Mouse (Mus musculus): ENCODE data around the gene Rasgrp1. TPM values are rescaled to one million over a fixed set of nuclear protein-coding genes. Genes with fewer than 3 reads are reported as not detected.
A peak's percentile ranks its signal among the peaks of the same experiment; 100 is the strongest.

The Rasgrp1 gene
- 2.0 and 4.8 TPM in 2 replicates for polyA plus RNA-seq (2015; fragmentation: Nextera tagmentation; extraction: Ambion mirVana)

GRCm38 (mm10) chr2:117342547-117343239, at the start of gene Rasgrp1:
Rasgrp1 (minus strand) TSS chr2:117343001.
- Histone ChIP-seq H3K4me1 (ENCODE audit: control insufficient read depth, insufficient read depth, low read length) (peaks cover 8% of the 10 kb centered on the region), H3K4me2 (ENCODE audit: low read depth, low read length) (peak within 1 kb of the TSS; percentile 94), H3K9me3 (replicated peaks; ENCODE audit: control insufficient read depth, low read length) (no peaks in the 10 kb centered on the region), H3K4me3 (ENCODE audit: low read length) (peak within 1 kb of the TSS; percentile 62), H3K9ac (ENCODE audit: low read length) (peak within 1 kb of the TSS; percentile 69), H3K27ac (ENCODE audit: low read length) (no peak within 1 kb of the TSS), H3K36me3 (ENCODE audit: control insufficient read depth, insufficient read depth) (no peaks in the 10 kb centered on the region), H3K27me3 (ENCODE audit: control insufficient read depth, insufficient read depth, low read length) (peaks cover 22% of the 10 kb centered on the region)
- peak; percentile 57 for ATAC-seq (replicated peaks; ENCODE audit: extremely low read depth, insufficient read depth, low FRiP score)
- WGBS, result 2% methylated on average over 56 of the region's 56 CpGs

GRCm38 (mm10) chr2:117389925-117390892, 47.4 kb upstream of the Rasgrp1 start:
- Histone ChIP-seq H3K27ac (ENCODE audit: low read length) (no peak overlapping the region), H3K9ac (ENCODE audit: low read length) (no peak overlapping the region), H3K4me2 (ENCODE audit: low read depth, low read length) (0 out of 2 replicates have a peak overlapping the region, but pooled peaks have one; percentile 3), H3K9me3 (replicated peaks; ENCODE audit: control insufficient read depth, low read length) (no peaks in the 10 kb centered on the region), H3K36me3 (ENCODE audit: control insufficient read depth, insufficient read depth) (no peaks in the 10 kb centered on the region), H3K4me1 (ENCODE audit: control insufficient read depth, insufficient read depth, low read length) (peaks cover 21% of the 10 kb centered on the region), H3K27me3 (ENCODE audit: control insufficient read depth, insufficient read depth, low read length) (no peaks in the 10 kb centered on the region), H3K4me3 (ENCODE audit: low read length) (no peak overlapping the region)
- WGBS, result 40% methylated on average over 17 of the region's 17 CpGs
- ATAC-seq (replicated peaks; ENCODE audit: extremely low read depth, insufficient read depth, low FRiP score), result no peak

GRCm38 (mm10) chr2:117389460-117389859, 46.7 kb upstream of the Rasgrp1 start:
- Histone ChIP-seq H3K27me3 (ENCODE audit: control insufficient read depth, insufficient read depth, low read length) (no peaks in the 10 kb centered on the region), H3K27ac (ENCODE audit: low read length) (no peak overlapping the region), H3K9ac (ENCODE audit: low read length) (no peak overlapping the region), H3K4me2 (ENCODE audit: low read depth, low read length) (no peak overlapping the region), H3K9me3 (replicated peaks; ENCODE audit: control insufficient read depth, low read length) (no peaks in the 10 kb centered on the region), H3K4me1 (ENCODE audit: control insufficient read depth, insufficient read depth, low read length) (peaks cover 21% of the 10 kb centered on the region), H3K4me3 (ENCODE audit: low read length) (no peak overlapping the region), H3K36me3 (ENCODE audit: control insufficient read depth, insufficient read depth) (no peaks in the 10 kb centered on the region)
- no peak for ATAC-seq (replicated peaks; ENCODE audit: extremely low read depth, insufficient read depth, low FRiP score)
- WGBS, result 74% methylated on average over 3 of the region's 3 CpGs

- H3K4me2 ChIP-seq (ENCODE audit: low read depth, low read length), result no peak overlapping the region
- WGBS, result 91% methylated on average over 4 of the region's 4 CpGs
- no peak overlapping the region for H3K27ac ChIP-seq (ENCODE audit: low read length)
- H3K27me3 ChIP-seq (ENCODE audit: control insufficient read depth, insufficient read depth, low read length), result no peaks in the 10 kb centered on the region
- H3K9me3 ChIP-seq (replicated peaks; ENCODE audit: control insufficient read depth, low read length), result no peaks in the 10 kb centered on the region
- no peak overlapping the region for H3K4me3 ChIP-seq (ENCODE audit: low read length)
- peaks cover 21% of the 10 kb centered on the region for H3K4me1 ChIP-seq (ENCODE audit: control insufficient read depth, insufficient read depth, low read length)
- no peak overlapping the region for H3K9ac ChIP-seq (ENCODE audit: low read length)
- no peak for ATAC-seq (replicated peaks; ENCODE audit: extremely low read depth, insufficient read depth, low FRiP score)
- no peaks in the 10 kb centered on the region for H3K36me3 ChIP-seq (ENCODE audit: control insufficient read depth, insufficient read depth)
Measured at GRCm38 (mm10) chr2:117388121-117388520, 45.3 kb upstream of the Rasgrp1 start.

- no peak overlapping the region for H3K27ac ChIP-seq (ENCODE audit: low read length)
Measured at GRCm38 (mm10) chr2:117386981-117387705, 44.3 kb upstream of the Rasgrp1 start.

GRCm38 (mm10) chr2:117386036-117386590, 43.3 kb upstream of the Rasgrp1 start:
- H3K4me3 ChIP-seq (ENCODE audit: low read length), result no peak overlapping the region
- H3K27me3 ChIP-seq (ENCODE audit: control insufficient read depth, insufficient read depth, low read length), result no peaks in the 10 kb centered on the region
- H3K9me3 ChIP-seq (replicated peaks; ENCODE audit: control insufficient read depth, low read length), result no peaks in the 10 kb centered on the region
- H3K4me1 ChIP-seq (ENCODE audit: control insufficient read depth, insufficient read depth, low read length), result peaks cover 24% of the 10 kb centered on the region
- H3K27ac ChIP-seq (ENCODE audit: low read length), result peak overlapping the region; percentile 39; the same call in 1 of the 2 replicates
- H3K4me2 ChIP-seq (ENCODE audit: low read depth, low read length), result peak overlapping the region; percentile 34; the same call in 1 of the 2 replicates
- 20% methylated on average over 7 of the region's 7 CpGs for WGBS
- ATAC-seq (replicated peaks; ENCODE audit: extremely low read depth, insufficient read depth, low FRiP score), result peak; percentile 45; the same call in 1 of the 2 replicates
- H3K9ac ChIP-seq (ENCODE audit: low read length), result no peak overlapping the region
- no peaks in the 10 kb centered on the region for H3K36me3 ChIP-seq (ENCODE audit: control insufficient read depth, insufficient read depth)

More at GRCm38 (mm10) chr2:117386981-117387705, 44.3 kb upstream of the Rasgrp1 start:
- 88% methylated on average over 12 of the region's 12 CpGs for WGBS
- Histone ChIP-seq H3K4me2 (ENCODE audit: low read depth, low read length) (no peak overlapping the region), H3K4me1 (ENCODE audit: control insufficient read depth, insufficient read depth, low read length) (peaks cover 21% of the 10 kb centered on the region), H3K9me3 (replicated peaks; ENCODE audit: control insufficient read depth, low read length) (no peaks in the 10 kb centered on the region), H3K36me3 (ENCODE audit: control insufficient read depth, insufficient read depth) (no peaks in the 10 kb centered on the region), H3K4me3 (ENCODE audit: low read length) (no peak overlapping the region), H3K9ac (ENCODE audit: low read length) (no peak overlapping the region), H3K27me3 (ENCODE audit: control insufficient read depth, insufficient read depth, low read length) (no peaks in the 10 kb centered on the region)
- no peak for ATAC-seq (replicated peaks; ENCODE audit: extremely low read depth, insufficient read depth, low FRiP score)

- WGBS, result 35% methylated on average over 3 of the region's 3 CpGs
- Histone ChIP-seq H3K9me3 (replicated peaks; ENCODE audit: control insufficient read depth, low read length) (no peaks in the 10 kb centered on the region), H3K4me1 (ENCODE audit: control insufficient read depth, insufficient read depth, low read length) (peaks cover 13% of the 10 kb centered on the region), H3K9ac (ENCODE audit: low read length) (no peak overlapping the region), H3K4me2 (ENCODE audit: low read depth, low read length) (no peak overlapping the region), H3K4me3 (ENCODE audit: low read length) (no peak overlapping the region), H3K36me3 (ENCODE audit: control insufficient read depth, insufficient read depth) (no peaks in the 10 kb centered on the region), H3K27ac (ENCODE audit: low read length) (no peak overlapping the region), H3K27me3 (ENCODE audit: control insufficient read depth, insufficient read depth, low read length) (no peaks in the 10 kb centered on the region)
- no peak for ATAC-seq (replicated peaks; ENCODE audit: extremely low read depth, insufficient read depth, low FRiP score)
Measured at GRCm38 (mm10) chr2:117381314-117381713, 38.5 kb upstream of the Rasgrp1 start.

- WGBS, result 38% methylated on average over 2 of the region's 2 CpGs
- Histone ChIP-seq H3K9ac (ENCODE audit: low read length) (no peak overlapping the region), H3K4me3 (ENCODE audit: low read length) (no peak overlapping the region), H3K36me3 (ENCODE audit: control insufficient read depth, insufficient read depth) (no peaks in the 10 kb centered on the region), H3K9me3 (replicated peaks; ENCODE audit: control insufficient read depth, low read length) (no peaks in the 10 kb centered on the region), H3K27ac (ENCODE audit: low read length) (no peak overlapping the region), H3K4me1 (ENCODE audit: control insufficient read depth, insufficient read depth, low read length) (no peaks in the 10 kb centered on the region), H3K4me2 (ENCODE audit: low read depth, low read length) (no peak overlapping the region), H3K27me3 (ENCODE audit: control insufficient read depth, insufficient read depth, low read length) (no peaks in the 10 kb centered on the region)
- no peak for ATAC-seq (replicated peaks; ENCODE audit: extremely low read depth, insufficient read depth, low FRiP score)
Measured at GRCm38 (mm10) chr2:117374293-117374830, 31.6 kb upstream of the Rasgrp1 start.

Data from heart, embryonic 16.5 days (tissue).